Mouse (Mus musculus): ENCODE data around the gene B3gnt2.
A peak's percentile ranks its signal among the peaks of the same experiment; 100 is the strongest.

DNA sequence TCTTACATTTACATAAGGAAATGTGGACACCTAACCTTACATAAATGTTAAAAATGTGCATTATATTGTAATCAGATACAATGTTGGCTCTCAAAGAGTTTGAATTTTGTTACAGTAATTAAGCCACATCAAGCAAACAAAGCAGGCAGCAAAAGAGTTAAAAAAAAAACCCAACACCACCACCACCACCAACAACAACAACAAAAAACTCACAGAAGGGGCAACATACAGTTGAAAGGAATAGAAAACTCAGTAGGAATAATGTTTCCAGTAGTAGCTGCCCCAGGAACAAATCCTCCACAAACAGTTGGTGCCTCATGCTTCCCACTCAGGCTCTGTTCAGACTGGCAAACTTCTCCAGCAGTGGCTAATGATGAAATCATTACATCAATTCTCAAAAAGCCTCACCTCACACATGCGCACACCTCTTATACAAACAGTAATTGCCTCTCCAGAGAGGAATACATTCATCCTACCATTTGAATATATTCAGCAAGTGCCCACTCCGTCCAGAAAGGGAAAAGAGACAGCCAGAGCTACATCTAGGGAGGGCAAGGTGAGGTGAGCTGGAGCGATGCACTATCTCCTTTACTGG, 4.3 kb downstream of the B3gnt2 start:
- no peak for TF ChIP-seq CTCF (IDR thresholded peaks at IDR 0.05)
- TF ChIP-seq EP300 (IDR thresholded peaks at IDR 0.05), result 0 out of 2 replicates have a peak, but pooled peaks have one; percentile 23
